Mouse (Mus musculus) heart, postnatal 25 days (tissue): ENCODE measurements around the gene Rnf135. TPM values are rescaled to one million over a fixed set of nuclear protein-coding genes. Genes with fewer than 3 reads are reported as not detected.
"Not testable (repeated sequence)": the region's sequence is repeated elsewhere in the genome, so short reads cannot be mapped to it uniquely, and the experiment has no call there.

Source experiments
- DNase-seq: peaks from one replicate; pipeline ENCODE4 v3.0.0; 2022; ENCODE audit warnings: low spot score
- intact Hi-C: fragments of 180-260 bp; cut with DNase I; formaldehyde crosslinking; loops from one replicate; pipeline ENCODE4 v1.15.1; 2025
- total RNA-seq, 2 experiments: library from RNA; stranded (reverse); gene quantifications; 2 replicates each; pipeline ENCODE4 v1.2.3; 2021

Rnf135 gene
- total RNA-seq, 2 experiments from 2014 or later, result 5.8 to 6.0 TPM

- intact Hi-C loops, result loop anchor here (5.0 kb wide), 1 partner anchor 154 kb away; no protein-coding TSS in a partner anchor
- no peak for DNase-seq
Observed at GRCm38 (mm10) chr11:80196351-80196750, 12.7 kb downstream of the Rnf135 start.

DNA sequence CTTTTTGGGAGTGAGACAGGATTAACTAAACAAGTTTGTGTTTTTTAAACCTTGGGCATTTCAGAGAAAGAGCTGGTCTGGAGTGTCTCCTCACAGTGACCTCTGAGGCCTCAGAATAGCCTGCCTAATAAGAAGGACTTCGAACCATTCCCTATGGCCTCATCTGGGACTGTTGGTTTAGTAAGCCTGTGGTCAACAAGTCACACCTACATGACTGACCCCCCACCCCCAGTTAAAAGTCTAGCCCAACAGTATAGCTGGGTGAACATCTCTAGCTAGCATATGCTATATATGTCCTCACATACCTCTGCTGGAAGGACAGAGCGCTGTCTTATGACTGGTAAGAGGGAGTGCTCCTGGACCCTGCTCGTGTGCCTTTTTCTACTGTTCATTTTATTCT is 15.7 kb downstream of the Rnf135 start:
- intact Hi-C loops, result loop anchor here (5.0 kb wide), 1 partner anchor 157 kb away; no protein-coding TSS in a partner anchor
- DNase-seq, result no peak

DNA sequence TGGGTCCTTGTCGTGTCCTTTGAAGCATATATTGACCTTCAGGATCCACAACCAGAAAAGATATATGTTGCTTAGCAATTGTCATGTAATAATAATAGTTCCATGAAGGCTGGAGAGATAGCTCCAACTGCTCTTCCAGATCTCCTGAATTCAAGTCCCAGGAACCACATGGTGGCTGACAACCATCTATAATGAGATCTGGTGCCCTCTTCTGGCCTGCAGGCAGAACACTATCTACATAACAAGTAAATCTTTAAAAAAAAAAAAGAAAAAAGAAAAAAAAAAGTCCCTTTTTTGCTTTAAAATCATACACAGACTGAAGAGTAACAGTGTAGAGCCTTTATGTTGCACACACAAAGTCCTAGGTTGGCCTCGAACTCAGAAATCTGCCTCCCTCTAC is 16.1 kb downstream of the Rnf135 start:
- intact Hi-C loops, result loop anchor here (5.0 to 10.0 kb wide), 2 partner anchors 115 to 157 kb away; partner anchors contain the start of genes Atad5 and Crlf3
- no peak for DNase-seq

DNA sequence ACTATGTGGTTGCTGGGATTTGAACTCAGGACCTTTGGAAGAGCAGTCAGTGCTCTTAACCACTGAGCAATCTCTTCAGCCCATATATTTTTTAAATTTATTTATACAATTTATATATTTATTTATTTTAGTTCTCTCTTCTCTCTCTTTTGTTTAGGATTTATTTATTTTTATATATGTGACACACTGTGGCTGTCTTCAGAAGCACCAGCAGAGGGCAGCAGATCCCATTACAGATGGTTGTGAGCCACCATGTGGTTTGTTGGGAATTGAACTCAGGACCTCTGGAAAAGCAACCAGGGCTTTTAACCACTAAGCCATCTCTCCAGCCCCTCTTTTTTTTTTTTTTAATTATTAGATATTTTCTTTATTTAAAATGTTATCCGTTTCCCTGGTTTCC is 16.7 kb downstream of the Rnf135 start:
- intact Hi-C loops, result loop anchor here (10.0 kb wide), 1 partner anchor 116 kb away; the partner anchor contains the start of genes Atad5 and Crlf3
- no peak for DNase-seq

GRCm38 (mm10) chr11:80202296-80202695 is 18.6 kb downstream of the Rnf135 start:
- no peak for DNase-seq
- intact Hi-C loops, result loop anchor here (10.0 kb wide), 1 partner anchor 117 kb away; the partner anchor contains the start of genes Atad5 and Crlf3

- no peak for DNase-seq
- intact Hi-C loops, result loop anchor here (10.0 kb wide), 1 partner anchor 119 kb away; the partner anchor contains the start of genes Atad5 and Crlf3
Observed at GRCm38 (mm10) chr11:80204037-80204436, 20.4 kb downstream of the Rnf135 start.

- intact Hi-C loops, result loop anchor here (10.0 kb wide), 1 partner anchor 120 kb away; the partner anchor contains the start of genes Atad5 and Crlf3
- DNase-seq, result no peak
Observed at GRCm38 (mm10) chr11:80204941-80205340, 21.3 kb downstream of the Rnf135 start.

DNA sequence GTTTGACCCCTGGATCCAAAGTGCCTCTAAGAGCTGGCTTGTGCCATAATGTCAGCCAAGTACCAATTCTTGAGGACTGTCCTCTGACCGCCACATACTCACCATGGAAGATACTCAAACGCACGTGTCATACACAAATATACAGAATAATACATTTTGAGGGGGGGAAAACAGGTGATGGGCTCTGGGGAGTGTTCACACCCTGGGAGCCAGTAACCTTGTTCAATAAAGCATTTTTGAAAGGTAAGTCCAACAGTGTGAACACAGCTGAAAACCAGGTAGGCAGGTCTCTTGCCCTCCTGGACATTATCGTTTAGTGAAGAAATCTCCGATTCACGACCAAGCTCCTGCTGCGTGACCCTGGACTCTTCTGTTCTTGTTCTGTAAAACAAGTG is 24.8 kb downstream of the Rnf135 start:
- intact Hi-C loops, result loop anchor here (2.0 to 10.0 kb wide), 2 partner anchors 24 to 124 kb away; partner anchors contain the start of genes Atad5 and Crlf3

DNA sequence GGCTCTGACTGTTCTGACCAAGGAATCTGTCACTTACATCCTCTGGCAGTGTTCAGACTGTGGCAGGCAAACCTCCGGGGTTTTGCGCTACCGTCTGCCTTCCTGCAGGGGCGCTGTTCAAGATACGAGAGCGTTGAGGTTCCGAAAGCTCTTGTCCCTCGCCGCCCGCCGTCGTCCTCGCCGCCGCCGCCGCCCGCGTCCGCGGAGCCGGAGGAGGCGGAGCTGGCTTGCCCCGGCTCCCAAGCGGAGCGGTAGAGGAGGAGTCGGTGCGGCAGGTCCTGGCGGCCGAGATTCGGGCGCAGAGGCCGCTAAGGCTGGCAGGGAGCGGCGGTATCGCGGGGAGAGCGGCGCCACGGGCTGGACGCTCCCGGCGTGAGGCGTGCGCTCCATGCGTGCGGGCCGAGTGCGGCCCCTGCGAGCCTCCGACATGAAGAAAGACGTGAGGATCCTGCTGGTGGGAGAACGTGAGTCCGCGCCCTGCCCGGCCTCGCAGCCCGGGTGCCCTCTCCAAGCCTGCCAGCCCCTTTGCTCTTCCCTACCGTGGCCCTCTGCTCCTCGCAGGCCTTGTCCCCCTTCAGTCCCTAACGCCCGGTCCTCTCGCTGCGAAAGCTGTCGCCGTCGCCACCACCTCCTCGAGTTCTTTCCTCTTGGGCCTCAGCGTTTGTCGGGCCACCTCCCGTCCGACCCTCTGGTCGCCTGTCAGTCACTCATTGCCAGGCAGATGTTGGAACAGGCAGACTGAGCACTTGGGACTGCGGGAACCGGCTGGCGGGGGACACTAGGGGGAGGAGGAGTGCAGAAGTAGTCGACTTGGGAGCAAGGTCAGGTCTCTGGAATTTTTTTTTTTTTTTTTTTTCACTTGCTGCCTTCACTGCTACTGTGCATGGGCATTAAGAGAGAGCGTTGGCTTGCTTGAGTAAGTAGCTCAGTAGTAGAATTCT is 25.5 kb downstream of the Rnf135 start, which contains the start of gene Rhot1:
Rhot1 (plus strand) TSS at position 160 of the 941 bp plus-strand sequence.
- DNase-seq, result peak; percentile 92
- intact Hi-C loops, result loop anchor here (2.0 to 10.0 kb wide), 2 partner anchors 24 to 124 kb away; partner anchors contain the start of genes Atad5 and Crlf3

More for the DNA sequence above, 24.8 kb downstream of the Rnf135 start:
- DNase-seq, result no peak

DNA sequence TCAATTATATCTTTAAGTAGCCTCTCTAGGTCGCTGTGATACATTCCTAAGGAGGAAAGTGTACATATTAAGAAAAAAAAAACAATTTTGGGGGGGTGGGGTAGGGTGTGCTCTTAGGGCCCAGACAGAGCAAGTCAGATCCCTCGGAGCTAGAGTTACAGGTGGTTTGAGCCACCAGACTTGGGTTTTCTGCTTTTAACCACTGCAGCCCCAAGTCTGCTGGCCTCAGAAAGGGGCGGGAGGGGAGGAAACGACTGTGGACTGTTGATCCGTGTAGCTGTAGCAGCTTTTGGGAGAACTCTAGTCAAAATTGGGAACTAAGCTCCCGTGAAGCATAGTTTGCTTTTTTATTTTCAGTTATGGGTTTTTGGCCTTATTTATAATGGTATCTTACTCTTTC is 26.7 kb downstream of the Rnf135 start:
- intact Hi-C loops, result no loop called here
- no peak for DNase-seq

DNA sequence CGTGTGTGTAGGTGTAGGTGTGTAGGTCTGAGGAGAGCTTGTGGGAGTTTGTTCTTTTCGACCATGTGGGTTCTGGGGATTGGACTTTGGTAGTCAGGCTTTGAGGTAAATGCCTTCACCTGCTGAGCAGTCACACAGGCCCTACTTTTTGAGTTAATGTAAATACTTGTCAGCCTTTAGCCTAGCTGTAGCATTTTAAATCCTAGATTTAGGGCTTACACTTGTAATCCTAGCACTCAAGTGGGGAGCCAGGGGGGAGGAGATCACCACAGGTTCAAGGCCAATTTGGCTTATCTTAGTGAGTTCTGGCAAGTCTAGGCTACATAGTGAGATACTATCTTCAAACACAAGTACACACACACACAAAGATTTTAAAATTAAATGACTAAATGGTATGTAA is 28.6 kb downstream of the Rnf135 start:
- no peak for DNase-seq
- intact Hi-C loops, result no loop called here

DNA sequence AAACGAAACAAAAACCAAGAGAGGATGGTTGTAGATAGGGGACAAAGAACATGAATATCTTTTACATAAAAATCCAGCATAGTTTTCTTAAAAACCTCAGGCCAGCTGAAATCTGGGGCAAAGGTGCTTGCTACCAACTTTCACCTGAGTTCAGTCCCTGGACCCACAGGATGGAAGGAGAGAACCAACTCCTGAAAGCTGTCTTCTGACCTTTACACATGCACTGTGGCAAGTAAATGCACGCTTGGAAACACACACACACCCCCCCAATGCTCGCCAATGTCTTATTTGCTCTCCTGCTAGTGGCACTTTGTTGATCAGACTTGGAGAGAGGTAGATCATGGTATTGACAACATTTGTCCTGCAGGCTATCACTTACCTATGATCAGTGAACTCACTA is 31.6 kb downstream of the Rnf135 start:
- no peak for DNase-seq

DNA sequence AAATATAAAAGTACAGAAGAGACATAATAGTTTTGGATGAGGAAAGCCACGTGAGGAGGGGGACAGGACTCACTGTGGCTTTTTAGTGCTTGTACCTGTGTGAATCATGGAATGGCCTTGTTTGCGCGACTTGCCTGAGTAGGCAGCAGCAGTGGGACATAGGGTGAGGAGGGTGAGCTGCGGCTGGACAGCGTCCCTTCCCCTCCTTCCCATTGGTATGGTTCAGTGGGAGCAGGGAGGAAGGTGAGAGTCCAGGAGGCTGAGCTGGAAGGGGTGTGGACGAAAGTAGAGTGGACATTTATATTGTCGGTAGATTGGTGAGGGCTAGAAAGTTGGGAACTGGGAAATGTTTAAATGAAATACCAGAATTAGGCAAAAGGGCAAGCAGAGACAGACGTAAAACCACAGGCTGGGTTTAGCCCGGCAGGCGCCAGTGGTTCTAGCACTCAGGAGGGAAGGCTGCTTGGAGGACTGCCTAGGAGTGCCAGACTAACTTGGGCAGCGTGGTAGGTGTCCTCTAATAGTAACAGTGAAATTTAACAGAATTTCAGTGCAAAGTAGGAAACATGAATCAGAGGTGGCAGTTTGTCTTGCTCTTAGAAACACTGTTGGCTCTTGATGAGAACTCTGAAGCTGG is 35.1 kb downstream of the Rnf135 start:
- DNase-seq, result no peak
- intact Hi-C loops, result no loop called here

More for the DNA sequence above, 31.6 kb downstream of the Rnf135 start:
- intact Hi-C loops, result no loop called here

GRCm38 (mm10) chr11:80230066-80230465 is 46.4 kb downstream of the Rnf135 start:
- intact Hi-C loops, DNase-seq: not testable (repeated sequence)

DNA sequence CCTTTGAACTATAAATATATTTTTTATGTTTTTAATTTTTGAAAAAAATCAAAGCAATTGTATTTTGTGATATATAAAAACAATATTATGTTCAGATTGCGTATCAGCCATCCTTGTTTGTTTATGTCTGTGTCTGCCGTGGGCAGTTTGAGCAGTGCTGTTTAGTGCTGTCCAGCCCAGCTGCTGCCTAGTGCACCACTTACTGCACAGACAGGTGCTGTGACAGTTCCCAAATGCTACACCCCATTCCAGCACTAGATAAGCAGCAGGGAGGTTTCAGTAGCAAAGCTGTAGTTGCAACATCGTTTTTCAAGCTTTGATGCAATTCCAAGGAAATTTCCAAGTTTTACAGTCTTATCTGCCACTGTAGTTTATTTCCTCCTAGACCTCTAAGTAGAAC is 53.6 kb downstream of the Rnf135 start:
- intact Hi-C loops, result no loop called here

DNA sequence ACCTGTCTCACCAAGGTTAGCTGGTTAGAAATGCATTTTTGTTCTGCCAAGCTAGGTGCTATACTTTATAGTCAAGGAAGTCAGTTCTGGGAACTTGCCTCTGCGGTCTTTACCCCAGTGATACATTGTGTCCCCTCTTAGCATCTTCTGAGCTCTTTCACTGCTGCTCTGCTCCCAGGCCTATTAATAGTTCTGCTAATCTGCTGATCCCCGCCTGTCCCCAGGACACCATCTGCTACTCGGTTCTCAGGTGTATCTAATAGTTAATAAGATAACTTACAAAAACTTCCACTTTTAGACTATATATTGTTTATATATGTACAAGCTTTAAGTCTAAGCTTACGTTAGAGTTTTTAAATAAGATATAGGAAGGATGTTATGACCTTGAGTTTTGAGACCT is 54.7 kb downstream of the Rnf135 start:
- DNase-seq, result no peak
- intact Hi-C loops, result no loop called here

More for the DNA sequence above, 53.6 kb downstream of the Rnf135 start:
- no peak for DNase-seq

DNA sequence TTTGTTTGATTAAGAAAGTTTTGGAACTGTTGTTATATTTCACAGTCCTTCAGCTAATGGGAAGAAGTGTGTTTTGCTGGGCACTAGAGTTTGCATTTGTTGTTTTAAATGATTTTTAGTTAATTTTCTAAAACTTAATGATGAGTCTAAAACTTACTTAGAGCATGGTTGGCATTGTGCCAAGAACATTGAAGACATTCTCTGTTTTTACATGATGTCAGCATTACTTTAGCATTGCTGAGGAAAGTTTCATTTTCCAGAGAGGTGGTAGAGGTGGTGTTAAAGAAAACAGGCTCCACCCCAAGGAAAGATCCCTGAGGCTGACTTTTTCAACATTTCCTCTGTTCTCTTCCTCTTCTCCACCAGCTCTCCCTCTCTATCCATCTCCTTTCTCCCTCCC is 63.4 kb downstream of the Rnf135 start:
- no peak for DNase-seq
- intact Hi-C loops, result no loop called here

DNA sequence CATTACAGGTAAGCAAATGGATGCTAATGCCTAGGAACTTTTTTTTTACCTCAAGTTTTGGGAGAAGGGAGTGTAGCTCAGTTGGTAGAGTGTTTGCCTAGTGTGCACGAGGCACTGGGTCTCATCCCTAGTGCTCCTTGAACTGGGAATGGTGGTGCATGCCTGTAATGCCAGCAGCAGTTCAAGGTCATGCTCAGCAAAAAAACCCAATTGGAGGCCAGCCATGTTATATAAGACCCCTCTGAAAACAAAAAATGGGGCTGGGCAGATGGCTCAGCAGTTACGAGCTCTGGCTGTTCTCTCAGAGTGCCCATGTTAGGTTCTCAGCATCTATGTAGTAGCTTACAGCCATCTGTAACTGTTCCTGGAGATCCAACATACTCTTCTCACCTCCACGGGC is 64.9 kb downstream of the Rnf135 start:
- no peak for DNase-seq
- intact Hi-C loops, result no loop called here
